Mouse (Mus musculus): ENCODE measurements around the gene Lrrc2. TPM values are rescaled to one million over a fixed set of nuclear protein-coding genes. Genes with fewer than 3 reads are reported as not detected.
A peak's percentile ranks its signal among the peaks of the same experiment; 100 is the strongest.

Gene Lrrc2
- total and polyA plus RNA-seq, 2 experiments from 2014 or later, result 11.4 to 14.6 TPM

GRCm38 (mm10) chr9:110953550-110954461, 2.5 kb downstream of the Lrrc2 start:
- no peaks in the 10 kb centered on the region for H3K27me3 ChIP-seq (ENCODE audit: control insufficient read depth, insufficient read depth, low read length)
- H3K9ac ChIP-seq (replicated peaks; ENCODE audit: low read depth, low read length), result peak overlapping the region; percentile 41
- peak overlapping the region; percentile 53 for H3K4me3 ChIP-seq (ENCODE audit: low read depth, low read length)
- peak overlapping the region; percentile 91 for H3K4me2 ChIP-seq (ENCODE audit: low read depth, low read length)
- no peaks in the 10 kb centered on the region for H3K9me3 ChIP-seq (replicated peaks; ENCODE audit: control insufficient read depth, low read length)
- TF ChIP-seq CTCF (IDR thresholded peaks at IDR 0.05; ENCODE audit: low read depth), result peak; percentile 79
- TF ChIP-seq EP300 (IDR thresholded peaks at IDR 0.05; ENCODE audit: low read depth), result peak; percentile 88
- under 1% methylated on average over 44 of the region's 44 CpGs for WGBS
- ATAC-seq (ENCODE audit: insufficient read depth, low read depth), result peak; percentile 62
- H3K4me1 ChIP-seq (ENCODE audit: control insufficient read depth, insufficient read depth), result peaks cover 16% of the 10 kb centered on the region
- peak; percentile 73 for DNase-seq (ENCODE audit: low spot score)
- H3K36me3 ChIP-seq (replicated peaks; ENCODE audit: control insufficient read depth, insufficient read depth, low read length), result peaks cover 4% of the 10 kb centered on the region
- peak overlapping the region; percentile 86 for H3K27ac ChIP-seq (ENCODE audit: low read depth)

- peak overlapping the region; percentile 53 for H3K4me3 ChIP-seq (ENCODE audit: low read depth, low read length)
- H3K27ac ChIP-seq (ENCODE audit: low read depth), result peak overlapping the region; percentile 86
- no peaks in the 10 kb centered on the region for H3K27me3 ChIP-seq (ENCODE audit: control insufficient read depth, insufficient read depth, low read length)
- H3K4me2 ChIP-seq (ENCODE audit: low read depth, low read length), result peak overlapping the region; percentile 91
- H3K4me1 ChIP-seq (ENCODE audit: control insufficient read depth, insufficient read depth), result peaks cover 11% of the 10 kb centered on the region
- no peak for ATAC-seq (ENCODE audit: insufficient read depth, low read depth)
- no peak overlapping the region for H3K9ac ChIP-seq (replicated peaks; ENCODE audit: low read depth, low read length)
- 37% methylated on average over 2 of the region's 2 CpGs for WGBS
- peaks cover 4% of the 10 kb centered on the region for H3K36me3 ChIP-seq (replicated peaks; ENCODE audit: control insufficient read depth, insufficient read depth, low read length)
- no peak for DNase-seq (ENCODE audit: low spot score)
- TF ChIP-seq EP300 (IDR thresholded peaks at IDR 0.05; ENCODE audit: low read depth) (no peak), CTCF (IDR thresholded peaks at IDR 0.05; ENCODE audit: low read depth) (no peak)
- H3K9me3 ChIP-seq (replicated peaks; ENCODE audit: control insufficient read depth, low read length), result no peaks in the 10 kb centered on the region
Measured at GRCm38 (mm10) chr9:110954681-110955445, 3.5 kb downstream of the Lrrc2 start.

- ATAC-seq (ENCODE audit: insufficient read depth, low read depth) (peak; percentile 39), DNase-seq (ENCODE audit: low spot score) (peak; percentile 29)
- Histone ChIP-seq H3K4me1 (ENCODE audit: control insufficient read depth, insufficient read depth) (peaks cover 11% of the 10 kb centered on the region), H3K4me3 (ENCODE audit: low read depth, low read length) (no peak overlapping the region), H3K9me3 (replicated peaks; ENCODE audit: control insufficient read depth, low read length) (no peaks in the 10 kb centered on the region), H3K36me3 (replicated peaks; ENCODE audit: control insufficient read depth, insufficient read depth, low read length) (peaks cover 4% of the 10 kb centered on the region), H3K9ac (replicated peaks; ENCODE audit: low read depth, low read length) (no peak overlapping the region), H3K27ac (ENCODE audit: low read depth) (peak overlapping the region; percentile 86), H3K27me3 (ENCODE audit: control insufficient read depth, insufficient read depth, low read length) (no peaks in the 10 kb centered on the region), H3K4me2 (ENCODE audit: low read depth, low read length) (no peak overlapping the region)
- 66% methylated on average over 6 of the region's 6 CpGs for WGBS
- TF ChIP-seq EP300 (IDR thresholded peaks at IDR 0.05; ENCODE audit: low read depth) (peak; percentile 77), CTCF (IDR thresholded peaks at IDR 0.05; ENCODE audit: low read depth) (no peak)
Measured at GRCm38 (mm10) chr9:110955962-110956361, 4.6 kb downstream of the Lrrc2 start.

GRCm38 (mm10) chr9:110959669-110960068, 8.3 kb downstream of the Lrrc2 start:
- DNase-seq (ENCODE audit: low spot score) (no peak), ATAC-seq (ENCODE audit: insufficient read depth, low read depth) (no peak)
- H3K9ac ChIP-seq (replicated peaks; ENCODE audit: low read depth, low read length), result no peak overlapping the region
- H3K36me3 ChIP-seq (replicated peaks; ENCODE audit: control insufficient read depth, insufficient read depth, low read length), result peaks cover 9% of the 10 kb centered on the region
- 65% methylated on average over 5 of the region's 5 CpGs for WGBS
- no peak overlapping the region for H3K4me3 ChIP-seq (ENCODE audit: low read depth, low read length)
- H3K4me2 ChIP-seq (ENCODE audit: low read depth, low read length), result no peak overlapping the region
- H3K4me1 ChIP-seq (ENCODE audit: control insufficient read depth, insufficient read depth), result peaks cover 17% of the 10 kb centered on the region
- H3K27me3 ChIP-seq (ENCODE audit: control insufficient read depth, insufficient read depth, low read length), result no peaks in the 10 kb centered on the region
- H3K27ac ChIP-seq (ENCODE audit: low read depth), result no peak overlapping the region
- no peak for TF ChIP-seq CTCF (IDR thresholded peaks at IDR 0.05; ENCODE audit: low read depth)
- no peak for TF ChIP-seq EP300 (IDR thresholded peaks at IDR 0.05; ENCODE audit: low read depth)
- no peaks in the 10 kb centered on the region for H3K9me3 ChIP-seq (replicated peaks; ENCODE audit: control insufficient read depth, low read length)

- ATAC-seq (ENCODE audit: insufficient read depth, low read depth), result no peak
Measured at GRCm38 (mm10) chr9:110960230-110961149, 9.1 kb downstream of the Lrrc2 start.

More at GRCm38 (mm10) chr9:110960230-110961149, 9.1 kb downstream of the Lrrc2 start:
- TF ChIP-seq EP300 (IDR thresholded peaks at IDR 0.05; ENCODE audit: low read depth), result no peak
- no peak for TF ChIP-seq CTCF (IDR thresholded peaks at IDR 0.05; ENCODE audit: low read depth)
- peaks cover 12% of the 10 kb centered on the region for H3K36me3 ChIP-seq (replicated peaks; ENCODE audit: control insufficient read depth, insufficient read depth, low read length)
- WGBS, result 80% methylated on average over 13 of the region's 13 CpGs
- H3K4me2 ChIP-seq (ENCODE audit: low read depth, low read length), result no peak overlapping the region
- no peak overlapping the region for H3K9ac ChIP-seq (replicated peaks; ENCODE audit: low read depth, low read length)
- H3K27me3 ChIP-seq (ENCODE audit: control insufficient read depth, insufficient read depth, low read length), result no peaks in the 10 kb centered on the region
- H3K4me1 ChIP-seq (ENCODE audit: control insufficient read depth, insufficient read depth), result peaks cover 17% of the 10 kb centered on the region
- H3K27ac ChIP-seq (ENCODE audit: low read depth), result no peak overlapping the region
- DNase-seq (ENCODE audit: low spot score), result no peak
- no peaks in the 10 kb centered on the region for H3K9me3 ChIP-seq (replicated peaks; ENCODE audit: control insufficient read depth, low read length)
- no peak overlapping the region for H3K4me3 ChIP-seq (ENCODE audit: low read depth, low read length)

Data from heart, postnatal 0 days (tissue).